ENCODE assay signal across 16 mouse cellular contexts in genomic region chr1:194703235-194703634, GRCm38 (mm10).
DNase-seq lines count a peak whose midpoint lies in the region; ATAC-seq lines count a peak whose summit lies in the region.
"Had no signal": no experiment of that assay in that cellular context is flagged by ENCODE, and none has a peak within 500 bp of the region (broad histone marks: within the 10 kb centered on the region; RNA-seq: fewer than 3 reads in every experiment).

No protein-coding gene starts in this region.

- H3K9ac ChIP-seq in hindbrain, embryonic 14.5 days, result no peak overlapping the region
- no peak overlapping the region for H3K9ac ChIP-seq in hindbrain, embryonic 16.5 days (ENCODE audit: low read depth, low read length)
- H3K9ac ChIP-seq in neural tube, embryonic 13.5 days, result no peak overlapping the region
- no peak overlapping the region for H3K9ac ChIP-seq in neural tube, embryonic 15.5 days (replicated peaks)
- H3K9ac ChIP-seq in midbrain, embryonic 11.5 days (ENCODE audit: low read length), result no peak overlapping the region
- no peak overlapping the region for H3K9ac ChIP-seq in liver, embryonic 11.5 days (ENCODE audit: low read depth, low read length)
- H3K9ac ChIP-seq in intestine, embryonic 16.5 days (ENCODE audit: low read depth, low read length), result no peak overlapping the region
- H3K9ac ChIP-seq: lung, embryonic 14.5 days; stomach, embryonic 15.5 days had no signal

- no peak overlapping the region for H3K27ac ChIP-seq in hindbrain, embryonic 14.5 days
- no peak overlapping the region for H3K27ac ChIP-seq in hindbrain, embryonic 16.5 days (ENCODE audit: low read depth, low read length)
- peak overlapping the region; percentile 43; the same call in 1 of the 2 replicates for H3K27ac ChIP-seq in neural tube, embryonic 13.5 days (replicated peaks)
- no peak overlapping the region for H3K27ac ChIP-seq in neural tube, embryonic 15.5 days (replicated peaks)
- H3K27ac ChIP-seq in midbrain, embryonic 11.5 days (ENCODE audit: low read depth, low read length), result no peak overlapping the region
- no peak overlapping the region for H3K27ac ChIP-seq in liver, embryonic 11.5 days (ENCODE audit: low read depth, low read length)
- H3K27ac ChIP-seq in intestine, embryonic 16.5 days (ENCODE audit: low read length), result no peak overlapping the region
- H3K27ac ChIP-seq: limb, embryonic 10.5 days; stomach, embryonic 15.5 days had no signal

- no peaks in the 10 kb centered on the region for H3K27me3 ChIP-seq in hindbrain, embryonic 14.5 days (ENCODE audit: control insufficient read depth, insufficient read depth, low read length)
- no peaks in the 10 kb centered on the region for H3K27me3 ChIP-seq in hindbrain, embryonic 16.5 days (replicated peaks; ENCODE audit: control insufficient read depth, insufficient read depth, low read length)
- H3K27me3 ChIP-seq in neural tube, embryonic 13.5 days, result no peaks in the 10 kb centered on the region
- H3K27me3 ChIP-seq in neural tube, embryonic 15.5 days (replicated peaks), result no peaks in the 10 kb centered on the region
- no peaks in the 10 kb centered on the region for H3K27me3 ChIP-seq in midbrain, embryonic 11.5 days (ENCODE audit: control insufficient read depth, insufficient read depth, low read length)
- no peaks in the 10 kb centered on the region for H3K27me3 ChIP-seq in liver, embryonic 11.5 days (replicated peaks; ENCODE audit: control insufficient read depth, insufficient read depth, low read length)
- H3K27me3 ChIP-seq in intestine, embryonic 16.5 days (replicated peaks; ENCODE audit: control insufficient read depth, insufficient read depth, low read length), result no peaks in the 10 kb centered on the region
- H3K27me3 ChIP-seq: stomach, embryonic 15.5 days had no signal

- 22% methylated on average over 2 of the region's 2 CpGs for WGBS in hindbrain, embryonic 14.5 days
- 23% methylated on average over 2 of the region's 2 CpGs for WGBS in hindbrain, embryonic 16.5 days
- WGBS in neural tube, embryonic 13.5 days, result 24% methylated on average over 2 of the region's 2 CpGs
- WGBS in neural tube, embryonic 15.5 days, result 26% methylated on average over 2 of the region's 2 CpGs
- 23% methylated on average over 2 of the region's 2 CpGs for WGBS in midbrain, embryonic 11.5 days
- WGBS in liver, embryonic 11.5 days, result 61% methylated on average over 2 of the region's 2 CpGs
- 66% methylated on average over 2 of the region's 2 CpGs for WGBS in intestine, embryonic 16.5 days

- H3K4me1 ChIP-seq in hindbrain, embryonic 14.5 days (replicated peaks; ENCODE audit: control insufficient read depth, insufficient read depth, low read length), result no peaks in the 10 kb centered on the region; the same call in 1 of the 2 replicates
- peaks cover 5% of the 10 kb centered on the region for H3K4me1 ChIP-seq in hindbrain, embryonic 16.5 days (ENCODE audit: control insufficient read depth, insufficient read depth, low read depth, low read length)
- H3K4me1 ChIP-seq in neural tube, embryonic 13.5 days (replicated peaks), result peaks cover 36% of the 10 kb centered on the region
- peaks cover 41% of the 10 kb centered on the region for H3K4me1 ChIP-seq in neural tube, embryonic 15.5 days
- H3K4me1 ChIP-seq in midbrain, embryonic 11.5 days (ENCODE audit: control insufficient read depth, insufficient read depth, low read length), result peaks cover 8% of the 10 kb centered on the region
- no peaks in the 10 kb centered on the region; the same call in 1 of the 2 replicates for H3K4me1 ChIP-seq in liver, embryonic 11.5 days (replicated peaks; ENCODE audit: control insufficient read depth, insufficient read depth, low read length)
- H3K4me1 ChIP-seq in intestine, embryonic 16.5 days (ENCODE audit: control insufficient read depth, insufficient read depth, low read length), result no peaks in the 10 kb centered on the region
- H3K4me1 ChIP-seq: stomach, embryonic 15.5 days had no signal

- H3K36me3 ChIP-seq in hindbrain, embryonic 14.5 days (replicated peaks; ENCODE audit: control insufficient read depth, insufficient read depth), result peaks cover 3% of the 10 kb centered on the region; the same call in 1 of the 2 replicates
- no peaks in the 10 kb centered on the region for H3K36me3 ChIP-seq in hindbrain, embryonic 16.5 days (ENCODE audit: control insufficient read depth, insufficient read depth, low read length)
- H3K36me3 ChIP-seq in neural tube, embryonic 13.5 days, result peaks cover 15% of the 10 kb centered on the region
- 0 out of 2 replicates have a peak, but pooled peaks cover 4% of the 10 kb centered on the region for H3K36me3 ChIP-seq in neural tube, embryonic 15.5 days
- no peaks in the 10 kb centered on the region for H3K36me3 ChIP-seq in midbrain, embryonic 11.5 days (ENCODE audit: control insufficient read depth, insufficient read depth, low read length)
- H3K36me3 ChIP-seq in liver, embryonic 11.5 days (ENCODE audit: control insufficient read depth, insufficient read depth, low read length), result no peaks in the 10 kb centered on the region
- H3K36me3 ChIP-seq in intestine, embryonic 16.5 days (ENCODE audit: control insufficient read depth, insufficient read depth, low read length), result no peaks in the 10 kb centered on the region
- H3K36me3 ChIP-seq: G1E; limb, embryonic 10.5 days; stomach, embryonic 15.5 days had no signal

- no peak overlapping the region for H3K4me2 ChIP-seq in hindbrain, embryonic 14.5 days (replicated peaks)
- no peak overlapping the region for H3K4me2 ChIP-seq in hindbrain, embryonic 16.5 days (ENCODE audit: low read length)
- H3K4me2 ChIP-seq in neural tube, embryonic 13.5 days, result no peak overlapping the region
- no peak overlapping the region for H3K4me2 ChIP-seq in neural tube, embryonic 15.5 days
- H3K4me2 ChIP-seq in midbrain, embryonic 11.5 days, result no peak overlapping the region
- no peak overlapping the region for H3K4me2 ChIP-seq in liver, embryonic 11.5 days
- no peak overlapping the region for H3K4me2 ChIP-seq in intestine, embryonic 16.5 days (ENCODE audit: low read depth, low read length)
- H3K4me2 ChIP-seq: lung, embryonic 14.5 days; stomach, embryonic 15.5 days had no signal

- H3K4me3 ChIP-seq in hindbrain, embryonic 14.5 days (replicated peaks; ENCODE audit: low read length), result no peak overlapping the region
- H3K4me3 ChIP-seq in hindbrain, embryonic 16.5 days (ENCODE audit: low read length), result no peak overlapping the region
- no peak overlapping the region for H3K4me3 ChIP-seq in neural tube, embryonic 13.5 days
- no peak overlapping the region for H3K4me3 ChIP-seq in neural tube, embryonic 15.5 days (replicated peaks)
- H3K4me3 ChIP-seq in midbrain, embryonic 11.5 days (ENCODE audit: low read depth, low read length), result no peak overlapping the region
- no peak overlapping the region for H3K4me3 ChIP-seq in liver, embryonic 11.5 days (ENCODE audit: low read depth, low read length)
- no peak overlapping the region for H3K4me3 ChIP-seq in intestine, embryonic 16.5 days (ENCODE audit: low read length)
- H3K4me3 ChIP-seq: limb, embryonic 10.5 days; stomach, embryonic 15.5 days had no signal

- no peaks in the 10 kb centered on the region for H3K9me3 ChIP-seq in hindbrain, embryonic 14.5 days (ENCODE audit: control insufficient read depth, low read length)
- H3K9me3 ChIP-seq in hindbrain, embryonic 16.5 days (ENCODE audit: control insufficient read depth, low read length), result no peaks in the 10 kb centered on the region
- no peaks in the 10 kb centered on the region for H3K9me3 ChIP-seq in neural tube, embryonic 13.5 days
- no peaks in the 10 kb centered on the region for H3K9me3 ChIP-seq in neural tube, embryonic 15.5 days (replicated peaks)
- no peaks in the 10 kb centered on the region for H3K9me3 ChIP-seq in midbrain, embryonic 11.5 days (ENCODE audit: control insufficient read depth, low read length)
- H3K9me3 ChIP-seq in liver, embryonic 11.5 days (ENCODE audit: control insufficient read depth, low read length), result no peaks in the 10 kb centered on the region
- H3K9me3 ChIP-seq in intestine, embryonic 16.5 days (ENCODE audit: control insufficient read depth, low read length), result no peaks in the 10 kb centered on the region
- H3K9me3 ChIP-seq: G1E; limb, embryonic 10.5 days; stomach, embryonic 15.5 days had no signal

- no peak for DNase-seq in hindbrain, embryonic 14.5 days (ENCODE audit: low spot score)
- DNase-seq in midbrain, embryonic 11.5 days (ENCODE audit: low spot score, missing footprints), result no peak
- peak; percentile 80 for DNase-seq in telencephalon, adult 2 months (ENCODE audit: low read depth, low spot score)
- no peak for DNase-seq in liver, embryonic 11.5 days (ENCODE audit: low spot score)
- DNase-seq: cerebellum, postnatal 25 days; gastrocnemius, postnatal 14 days; lung, embryonic 14.5 days had no signal

- ATAC-seq in hindbrain, embryonic 14.5 days (ENCODE audit: low FRiP score), result 0 out of 2 replicates have a peak, but pooled peaks have one; percentile 26
- no peak for ATAC-seq in hindbrain, embryonic 16.5 days
- no peak; the same call in 1 of the 2 replicates for ATAC-seq in neural tube, embryonic 13.5 days (ENCODE audit: low read depth)
- ATAC-seq in neural tube, embryonic 15.5 days (ENCODE audit: low FRiP score), result no peak
- ATAC-seq in midbrain, embryonic 11.5 days (ENCODE audit: low FRiP score), result peak; percentile 44; the same call in 1 of the 2 replicates
- ATAC-seq in liver, embryonic 11.5 days (replicated peaks; ENCODE audit: low FRiP score), result no peak
- ATAC-seq in intestine, embryonic 16.5 days, result no peak
- ATAC-seq: activated CD4-positive, CD25-positive, alpha-beta regulatory T cell, adult 4 months; inflammation-experienced regulatory T-cells, adult 6 months had no signal

Comparison
In these comparisons a context has a peak if more than half of its experiments do, and no peak if none do; other contexts are left out.
1. ATAC-seq: peak in hindbrain, embryonic 14.5 days (single experiment) and midbrain, embryonic 11.5 days (single experiment); none in hindbrain, embryonic 16.5 days (single experiment), neural tube, embryonic 13.5 days (single experiment), neural tube, embryonic 15.5 days (single experiment), liver, embryonic 11.5 days (single experiment) and intestine, embryonic 16.5 days (single experiment).